Mouse (Mus musculus) embryonic facial prominence, embryonic 14.5 days (tissue): Measurements from ENCODE around the gene Inpp4b. TPM values are rescaled to one million over a fixed set of nuclear protein-coding genes. Genes with fewer than 3 reads are reported as not detected.

ENCODE experiments used
- ATAC-seq: fragments of 200-750 bp; cut with Nextera tagmentation; 2 replicates; pipeline ENCODE4 v1.8.0; 2017; ENCODE audit warnings: low read depth, moderate number of reproducible peaks, moderate TSS enrichment
- DNase-seq: peaks from one replicate; pipeline ENCODE4 v3.0.0-alpha.2; 2015; ENCODE audit warnings: low spot score
- H3K27ac ChIP-seq: fragments of 300-500 bp; sonication (generic); replicated peaks from 2 replicates; pipeline ENCODE4 v1.5.1; 2014; ENCODE audit warnings: low read depth, mild to moderate bottlenecking, low read length, moderate library complexity
- H3K27me3 ChIP-seq: fragments of 300-500 bp; sonication (generic); replicated peaks from 2 replicates; pipeline ENCODE4 v1.6.1; 2014; ENCODE audit warnings: low read length; ENCODE audit not compliant: control insufficient read depth, insufficient read depth
- H3K36me3 ChIP-seq: fragments of 300-500 bp; sonication (generic); 2 replicates; pipeline ENCODE4 v1.6.1; 2014; ENCODE audit warnings: low read length, mixed read lengths; ENCODE audit not compliant: control insufficient read depth, insufficient read depth
- H3K4me1 ChIP-seq: fragments of 300-500 bp; sonication (generic); 2 replicates; pipeline ENCODE4 v1.6.1; 2014; ENCODE audit warnings: antibody characterized with exemption, low read length; ENCODE audit not compliant: control insufficient read depth, insufficient read depth
- H3K4me2 ChIP-seq: fragments of 300-500 bp; sonication (generic); 2 replicates; pipeline ENCODE4 v1.6.1; 2014; ENCODE audit warnings: low read depth, mild to moderate bottlenecking, low read length, moderate library complexity, mixed read lengths
- H3K4me3 ChIP-seq: fragments of 300-500 bp; sonication (generic); 2 replicates; pipeline ENCODE4 v1.5.1; 2014; ENCODE audit warnings: low read depth, mild to moderate bottlenecking, low read length
- H3K9ac ChIP-seq: fragments of 300-500 bp; sonication (generic); 2 replicates; pipeline ENCODE4 v1.6.1; 2014; ENCODE audit warnings: low read depth, mild to moderate bottlenecking, low read length, moderate library complexity, mixed read lengths
- H3K9me3 ChIP-seq: fragments of 300-500 bp; sonication (generic); 2 replicates; pipeline ENCODE4 v1.6.1; 2016; ENCODE audit warnings: low read length; ENCODE audit not compliant: control insufficient read depth
- WGBS: fragments of 180-500 bp; shearing (Covaris S2); extraction: QIAGEN DNeasy Blood & Tissue Kit; methylation state at CpG from one replicate; pipeline ENCODE4 v1.1.7; 2014; 5-methylcytosine and 5-hydroxymethylcytosine counted together
- polyA plus RNA-seq: library from polyadenylated mRNA; unstranded; fragments of >200 nt; fragmentation: Nextera tagmentation; extraction: Ambion mirVana; gene quantifications from 2 replicates; pipeline ENCODE4 v1.2.1, GENCODE M21; 2014

Gene Inpp4b
- polyA plus RNA-seq, 1 experiment from 2014 or later, result 14.9 TPM

GRCm38 (mm10) chr8:81601136-81601535 lies 258.8 kb downstream of the Inpp4b start:
- H3K9ac ChIP-seq, result no peak overlapping the region
- H3K4me2 ChIP-seq, result no peak overlapping the region
- H3K36me3 ChIP-seq, result no peaks in the 10 kb centered on the region
- H3K4me1 ChIP-seq, result no peaks in the 10 kb centered on the region
- no peaks in the 10 kb centered on the region for H3K9me3 ChIP-seq
- ATAC-seq, result no peak
- H3K27me3 ChIP-seq, result no peaks in the 10 kb centered on the region
- DNase-seq, result no peak
- H3K27ac ChIP-seq, result no peak overlapping the region
- no peak overlapping the region for H3K4me3 ChIP-seq

GRCm38 (mm10) chr8:81608082-81608481 lies 265.7 kb downstream of the Inpp4b start:
- no peaks in the 10 kb centered on the region for H3K27me3 ChIP-seq
- no peaks in the 10 kb centered on the region for H3K4me1 ChIP-seq
- ATAC-seq (no peak), DNase-seq (no peak)
- no peak overlapping the region for H3K4me3 ChIP-seq
- H3K9ac ChIP-seq, result no peak overlapping the region
- H3K27ac ChIP-seq, result no peak overlapping the region
- H3K4me2 ChIP-seq, result no peak overlapping the region
- 91% methylated on average over 1 of the region's 1 CpGs for WGBS
- no peaks in the 10 kb centered on the region for H3K36me3 ChIP-seq
- H3K9me3 ChIP-seq, result no peaks in the 10 kb centered on the region

- Histone ChIP-seq H3K9ac (no peak overlapping the region), H3K27ac (no peak overlapping the region), H3K36me3 (no peaks in the 10 kb centered on the region), H3K9me3 (no peaks in the 10 kb centered on the region), H3K4me1 (no peaks in the 10 kb centered on the region), H3K27me3 (no peaks in the 10 kb centered on the region), H3K4me3 (no peak overlapping the region), H3K4me2 (no peak overlapping the region)
- ATAC-seq, result no peak
- no peak for DNase-seq
- WGBS, result 77% methylated on average over 4 of the region's 4 CpGs
Observed at GRCm38 (mm10) chr8:81609064-81609463, 266.7 kb downstream of the Inpp4b start.

GRCm38 (mm10) chr8:81612611-81613010 lies 270.3 kb downstream of the Inpp4b start:
- 37% methylated on average over 2 of the region's 2 CpGs for WGBS
- Histone ChIP-seq H3K9me3 (no peaks in the 10 kb centered on the region), H3K27ac (no peak overlapping the region), H3K4me2 (no peak overlapping the region), H3K9ac (no peak overlapping the region), H3K4me3 (no peak overlapping the region), H3K27me3 (no peaks in the 10 kb centered on the region), H3K36me3 (no peaks in the 10 kb centered on the region), H3K4me1 (no peaks in the 10 kb centered on the region)
- no peak for ATAC-seq
- DNase-seq, result peak; percentile 29

- H3K36me3 ChIP-seq, result no peaks in the 10 kb centered on the region
- no peak overlapping the region for H3K27ac ChIP-seq
- H3K9me3 ChIP-seq, result no peaks in the 10 kb centered on the region
- H3K27me3 ChIP-seq, result no peaks in the 10 kb centered on the region
- 83% methylated on average over 1 of the region's 1 CpGs for WGBS
- H3K4me1 ChIP-seq, result no peaks in the 10 kb centered on the region
- DNase-seq (no peak), ATAC-seq (no peak)
- no peak overlapping the region for H3K4me3 ChIP-seq
- H3K4me2 ChIP-seq, result no peak overlapping the region
- H3K9ac ChIP-seq, result no peak overlapping the region
Observed at GRCm38 (mm10) chr8:81614135-81614534, 271.8 kb downstream of the Inpp4b start.

- Histone ChIP-seq H3K4me2 (no peak overlapping the region), H3K27ac (no peak overlapping the region), H3K4me1 (no peaks in the 10 kb centered on the region), H3K9me3 (no peaks in the 10 kb centered on the region), H3K27me3 (no peaks in the 10 kb centered on the region), H3K36me3 (no peaks in the 10 kb centered on the region), H3K4me3 (no peak overlapping the region), H3K9ac (no peak overlapping the region)
- 87% methylated on average over 2 of the region's 2 CpGs for WGBS
- no peak for ATAC-seq
- DNase-seq, result peak; percentile 9
Observed at GRCm38 (mm10) chr8:81614605-81615004, 272.2 kb downstream of the Inpp4b start.

GRCm38 (mm10) chr8:81615552-81615951 lies 273.2 kb downstream of the Inpp4b start:
- WGBS, result 71% methylated on average over 1 of the region's 1 CpGs
- Histone ChIP-seq H3K27me3 (no peaks in the 10 kb centered on the region), H3K4me3 (no peak overlapping the region), H3K36me3 (no peaks in the 10 kb centered on the region), H3K27ac (no peak overlapping the region), H3K4me1 (no peaks in the 10 kb centered on the region), H3K9ac (no peak overlapping the region), H3K9me3 (no peaks in the 10 kb centered on the region), H3K4me2 (no peak overlapping the region)
- ATAC-seq, result no peak
- DNase-seq, result no peak

- no peaks in the 10 kb centered on the region for H3K9me3 ChIP-seq
- no peak overlapping the region for H3K9ac ChIP-seq
- H3K36me3 ChIP-seq, result no peaks in the 10 kb centered on the region
- no peak overlapping the region for H3K4me3 ChIP-seq
- no peak overlapping the region for H3K27ac ChIP-seq
- ATAC-seq (no peak), DNase-seq (no peak)
- H3K27me3 ChIP-seq, result no peaks in the 10 kb centered on the region
- H3K4me1 ChIP-seq, result no peaks in the 10 kb centered on the region
- no peak overlapping the region for H3K4me2 ChIP-seq
- WGBS, result 88% methylated on average over 3 of the region's 3 CpGs
Observed at GRCm38 (mm10) chr8:81618918-81619317, 276.6 kb downstream of the Inpp4b start.

- no peak for ATAC-seq
- H3K9me3 ChIP-seq, result no peaks in the 10 kb centered on the region
- no peaks in the 10 kb centered on the region for H3K27me3 ChIP-seq
- H3K4me1 ChIP-seq, result no peaks in the 10 kb centered on the region
- H3K4me2 ChIP-seq, result no peak overlapping the region
- H3K9ac ChIP-seq, result no peak overlapping the region
- DNase-seq, result no peak
- WGBS, result 81% methylated on average over 1 of the region's 1 CpGs
- no peaks in the 10 kb centered on the region for H3K36me3 ChIP-seq
- no peak overlapping the region for H3K4me3 ChIP-seq
- no peak overlapping the region for H3K27ac ChIP-seq
Observed at GRCm38 (mm10) chr8:81635015-81635414, 292.7 kb downstream of the Inpp4b start.
